Mouse (Mus musculus) E14TG2a.4 (cell line): ENCODE results near the gene Notch4.

Experiments
- CTCF ChIP-seq: conservative IDR thresholded peaks from 2 replicates; pipeline ENCODE4 v1.5.1; 2014; ENCODE audit warnings: low read length
- NANOG ChIP-seq: IDR thresholded peaks from 2 replicates; pipeline ENCODE4 v1.6.1; 2014; ENCODE audit warnings: borderline replicate concordance, low read length, mixed read lengths
- POU5F1 ChIP-seq: IDR thresholded peaks from 2 replicates; pipeline ENCODE4 v1.6.1; 2014; ENCODE audit warnings: low read length, borderline replicate concordance

- TF ChIP-seq CTCF, result no peak
- no peak for TF ChIP-seq NANOG
- no peak for TF ChIP-seq POU5F1
Measured at GRCm38 (mm10) chr17:34611050-34611449, 47.0 kb downstream of the Notch4 start.
